30 mouse cellular contexts compared by ENCODE assay signal in the genomic region with DNA sequence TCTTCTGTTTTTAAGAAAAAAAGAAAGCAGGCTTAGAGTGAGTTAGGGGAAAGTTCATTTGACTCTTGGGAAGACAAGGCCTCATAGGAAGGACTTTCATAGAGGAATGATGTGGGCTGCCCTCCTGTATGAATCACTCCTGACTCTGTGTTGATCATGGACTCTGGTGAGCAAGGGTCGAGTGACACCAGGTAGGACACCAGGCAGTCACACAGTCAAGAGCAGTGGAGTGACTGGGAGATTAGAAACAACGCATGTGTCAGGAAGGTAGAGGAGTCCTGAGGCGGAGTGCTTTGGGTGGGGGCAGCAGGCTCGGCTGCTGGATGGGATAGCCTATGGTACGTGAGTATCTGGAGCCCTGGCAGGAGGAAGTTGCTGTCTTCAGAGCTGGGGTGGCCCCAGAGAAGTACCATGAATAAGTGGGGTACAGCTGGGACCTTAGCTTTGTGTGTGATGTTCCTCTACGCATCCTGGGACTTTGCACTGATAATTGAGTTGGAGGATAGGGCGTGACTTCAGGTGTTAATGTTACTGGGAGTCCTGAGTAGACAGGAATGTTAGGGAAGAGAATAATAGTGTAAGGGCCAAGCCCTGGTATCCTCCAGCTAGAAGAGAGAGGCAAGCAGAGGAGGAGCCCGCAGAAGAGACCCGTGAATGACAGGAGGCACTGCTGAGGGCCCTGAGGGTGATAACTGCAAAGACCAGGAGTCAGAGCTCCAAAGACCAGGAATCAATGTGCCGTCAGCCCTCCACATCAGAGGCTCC. TPM values are rescaled to one million over a fixed set of nuclear protein-coding genes. Genes with fewer than 3 reads are reported as not detected.
DNase-seq lines count a peak whose midpoint lies in the region; ATAC-seq and TF ChIP-seq lines count a peak whose summit lies in the region.
"Had no signal": no experiment of that assay in that cellular context is flagged by ENCODE, and none has a peak within 500 bp of the region (broad histone marks: within the 10 kb centered on the region; RNA-seq: fewer than 3 reads in every experiment).

No protein-coding gene starts in this region.

- no peaks in the 10 kb centered on the region for H3K27me3 ChIP-seq in heart, embryonic 14.5 days (ENCODE audit: control insufficient read depth, insufficient read depth, low read length)
- no peaks in the 10 kb centered on the region for H3K27me3 ChIP-seq in heart, adult 2 months (ENCODE audit: control insufficient read depth, insufficient read depth, low read length)
- H3K27me3 ChIP-seq in intestine, embryonic 15.5 days (replicated peaks): no peaks in the 10 kb centered on the region
- H3K27me3 ChIP-seq in intestine, postnatal 0 days (replicated peaks; ENCODE audit: control insufficient read depth, insufficient read depth, low read length): peaks cover 6% of the 10 kb centered on the region; the same call in 1 of the 2 replicates
- peaks cover 30% of the 10 kb centered on the region for H3K27me3 ChIP-seq in forebrain, embryonic 13.5 days
- H3K27me3 ChIP-seq: CH12.LX; embryonic facial prominence, embryonic 13.5 days; embryonic facial prominence, embryonic 15.5 days; Patski had no signal

- H3K4me3 ChIP-seq in heart, embryonic 14.5 days (ENCODE audit: control insufficient read depth in 1 of 2, insufficient read depth in 1 of 2, low read depth in 1 of 2, low read length in 2 of 2): no peak overlapping the region
- H3K4me3 ChIP-seq in heart, adult 2 months: no peak overlapping the region
- H3K4me3 ChIP-seq in intestine, embryonic 15.5 days (replicated peaks): no peak overlapping the region
- no peak overlapping the region for H3K4me3 ChIP-seq in intestine, postnatal 0 days (ENCODE audit: low read depth, low read length)
- no peak overlapping the region for H3K4me3 ChIP-seq in forebrain, embryonic 13.5 days
- H3K4me3 ChIP-seq: embryonic facial prominence, embryonic 13.5 days; embryonic facial prominence, embryonic 15.5 days; erythroblast, embryonic 14.5 days; forebrain, embryonic 10.5 days; forebrain, embryonic 12.5 days; forebrain, embryonic 15.5 days had no signal

- no peak for TF ChIP-seq POLR2A in heart, adult 2 months (IDR thresholded peaks at IDR 0.05; ENCODE audit: insufficient read depth, low read depth, low read length)

- H3K9ac ChIP-seq in heart, embryonic 14.5 days (ENCODE audit: low read length): no peak overlapping the region
- no peak overlapping the region for H3K9ac ChIP-seq in heart, adult 2 months (ENCODE audit: low read depth, low read length)
- H3K9ac ChIP-seq in intestine, embryonic 15.5 days: no peak overlapping the region
- H3K9ac ChIP-seq in intestine, postnatal 0 days (ENCODE audit: low read depth, low read length): no peak overlapping the region
- no peak overlapping the region for H3K9ac ChIP-seq in forebrain, embryonic 13.5 days
- H3K9ac ChIP-seq: embryonic facial prominence, embryonic 13.5 days; embryonic facial prominence, embryonic 15.5 days; forebrain, embryonic 12.5 days; forebrain, embryonic 15.5 days; forebrain, postnatal 0 days had no signal

- H3K4me1 ChIP-seq in heart, embryonic 14.5 days (ENCODE audit: control insufficient read depth in 2 of 2, insufficient read depth in 2 of 2, low read length in 2 of 2): no peaks in the 10 kb centered on the region
- no peaks in the 10 kb centered on the region for H3K4me1 ChIP-seq in heart, adult 2 months (ENCODE audit: control insufficient read depth, insufficient read depth, low read length)
- H3K4me1 ChIP-seq in intestine, embryonic 15.5 days (replicated peaks): no peaks in the 10 kb centered on the region
- no peaks in the 10 kb centered on the region for H3K4me1 ChIP-seq in intestine, postnatal 0 days (replicated peaks; ENCODE audit: control insufficient read depth, insufficient read depth, low read length)
- H3K4me1 ChIP-seq in forebrain, embryonic 13.5 days: no peaks in the 10 kb centered on the region
- H3K4me1 ChIP-seq: embryonic facial prominence, embryonic 15.5 days; forebrain, embryonic 10.5 days; forebrain, embryonic 12.5 days; forebrain, embryonic 15.5 days had no signal

- peaks cover 2% of the 10 kb centered on the region; the same call in 1 of the 2 replicates for H3K9me3 ChIP-seq in heart, embryonic 14.5 days (ENCODE audit: control insufficient read depth, low read length)
- no peaks in the 10 kb centered on the region for H3K9me3 ChIP-seq in intestine, embryonic 15.5 days
- no peaks in the 10 kb centered on the region for H3K9me3 ChIP-seq in intestine, postnatal 0 days (ENCODE audit: control insufficient read depth)
- H3K9me3 ChIP-seq in forebrain, embryonic 13.5 days (replicated peaks): no peaks in the 10 kb centered on the region
- H3K9me3 ChIP-seq: embryonic facial prominence, embryonic 13.5 days; embryonic facial prominence, embryonic 15.5 days; forebrain, embryonic 12.5 days; forebrain, embryonic 15.5 days had no signal

- no peaks in the 10 kb centered on the region for H3K79me2 ChIP-seq in heart, adult 2 months (replicated peaks; ENCODE audit: control insufficient read depth, insufficient read depth, low read length)

- TF ChIP-seq EP300 in heart, adult 2 months (IDR thresholded peaks at IDR 0.05; ENCODE audit: insufficient read depth, low read depth, low read length): no peak

- intact Hi-C loops in heart, adult 2 months (cut with DNase I): no loop called here

- ATAC-seq in heart, embryonic 14.5 days (ENCODE audit: insufficient number of reproducible peaks, insufficient read depth, low FRiP score, low read depth): 0 out of 2 replicates have a peak, but pooled peaks have one; percentile 35
- ATAC-seq in intestine, embryonic 15.5 days: 0 out of 2 replicates have a peak, but pooled peaks have one; percentile 31
- peak; percentile 71 for ATAC-seq in intestine, postnatal 0 days
- ATAC-seq in forebrain, embryonic 13.5 days: no peak
- ATAC-seq: activated CD4-positive, CD25-positive, alpha-beta regulatory T cell, adult 4 months; CD4-positive, CD25-positive, alpha-beta regulatory T cell, adult 4 months; forebrain, embryonic 15.5 days; forebrain, postnatal 0 days; Patski had no signal

- no peak overlapping the region for H3K4me2 ChIP-seq in heart, embryonic 14.5 days (ENCODE audit: low read length)
- H3K4me2 ChIP-seq in intestine, embryonic 15.5 days (replicated peaks): no peak overlapping the region
- no peak overlapping the region for H3K4me2 ChIP-seq in intestine, postnatal 0 days (replicated peaks; ENCODE audit: low read depth)
- no peak overlapping the region for H3K4me2 ChIP-seq in forebrain, embryonic 13.5 days
- H3K4me2 ChIP-seq: embryonic facial prominence, embryonic 13.5 days; embryonic facial prominence, embryonic 15.5 days; forebrain, embryonic 12.5 days; forebrain, embryonic 15.5 days had no signal

- no peak overlapping the region for H3K27ac ChIP-seq in heart, embryonic 14.5 days (replicated peaks in 1 of 2; ENCODE audit: control insufficient read depth in 1 of 2, insufficient read depth in 1 of 2, low read depth in 2 of 2, low read length in 2 of 2)
- H3K27ac ChIP-seq in heart, adult 2 months: no peak overlapping the region
- H3K27ac ChIP-seq in intestine, embryonic 15.5 days: no peak overlapping the region
- no peak overlapping the region for H3K27ac ChIP-seq in intestine, postnatal 0 days (ENCODE audit: low read depth, low read length)
- H3K27ac ChIP-seq in forebrain, embryonic 13.5 days: no peak overlapping the region
- H3K27ac ChIP-seq: embryonic facial prominence, embryonic 13.5 days; embryonic facial prominence, embryonic 15.5 days; forebrain, embryonic 10.5 days; forebrain, embryonic 12.5 days; forebrain, embryonic 15.5 days had no signal

- no peak for TF ChIP-seq CTCF in heart, adult 2 months (IDR thresholded peaks at IDR 0.05)
- no peak for TF ChIP-seq CTCF in intestine, postnatal 0 days (IDR thresholded peaks at IDR 0.05; ENCODE audit: low read depth)

- DNase-seq in heart, adult 2 months: no peak
- peak; percentile 75 for DNase-seq in R1 (ENCODE audit: low read depth, low spot score)
- DNase-seq in right cerebral cortex, adult 18-20 months: no peak
- no peak for DNase-seq in testis, postnatal 10 days (ENCODE audit: low spot score)
- DNase-seq: adrenal gland, adult 8-10 months; adrenal gland, postnatal 14 days; adrenal gland, postnatal 36 days; B cell, adult 2 months; cerebellum, adult 11-12 months; cerebellum, adult 2 months; cerebellum, adult 9-10 months; cerebellum, postnatal 14 days; cerebellum, postnatal 36 days; embryo, embryonic 11 days; forebrain, postnatal 0 days had no signal

- H3K36me3 ChIP-seq in heart, embryonic 14.5 days (ENCODE audit: control insufficient read depth, insufficient read depth, low read length): no peaks in the 10 kb centered on the region
- no peaks in the 10 kb centered on the region for H3K36me3 ChIP-seq in heart, adult 2 months (ENCODE audit: control insufficient read depth, insufficient read depth, low read length)
- H3K36me3 ChIP-seq in intestine, embryonic 15.5 days: no peaks in the 10 kb centered on the region
- H3K36me3 ChIP-seq in intestine, postnatal 0 days (ENCODE audit: control insufficient read depth, insufficient read depth): no peaks in the 10 kb centered on the region
- no peaks in the 10 kb centered on the region for H3K36me3 ChIP-seq in forebrain, embryonic 13.5 days (ENCODE audit: poor library complexity, severe bottlenecking)
- H3K36me3 ChIP-seq: embryonic facial prominence, embryonic 13.5 days; embryonic facial prominence, embryonic 15.5 days; forebrain, embryonic 10.5 days; forebrain, embryonic 12.5 days; forebrain, embryonic 15.5 days; G1E had no signal

- WGBS in heart, embryonic 14.5 days: 62% methylated on average over 10 of the region's 10 CpGs
- WGBS in heart, adult 2 months: 73% methylated on average over 10 of the region's 10 CpGs
- WGBS in intestine, embryonic 15.5 days: 74% methylated on average over 10 of the region's 10 CpGs
- 65% methylated on average over 10 of the region's 10 CpGs for WGBS in intestine, postnatal 0 days
- 83% methylated on average over 10 of the region's 10 CpGs for WGBS in forebrain, embryonic 13.5 days

RNA-seq across cellular contexts. Expression of gene H6pd, which starts 32.7 kb away (rescaled TPM):
- 8.6 and 8.9 TPM in 2 replicates for polyA plus RNA-seq in heart, embryonic 14.5 days (2014; fragmentation: Nextera tagmentation; extraction: Ambion mirVana)
- 10 to 100 TPM; 39.0 to 44.2 TPM for total RNA-seq in heart, adult 2 months (2021)
- 27.4 and 29.5 TPM in 2 replicates for polyA plus RNA-seq in heart, adult 2 months (2012; rRNA removed)
- polyA plus RNA-seq in intestine, embryonic 15.5 days (2015; fragmentation: Nextera tagmentation; extraction: Ambion mirVana): 22.2 and 24.0 TPM in 2 replicates
- polyA plus RNA-seq in intestine, postnatal 0 days (2015; fragmentation: Nextera tagmentation; extraction: Ambion mirVana): 33.1 and 37.5 TPM in 2 replicates
- polyA plus RNA-seq in forebrain, embryonic 13.5 days (2015; fragmentation: Nextera tagmentation; extraction: Ambion mirVana): 0.98 and 1.4 TPM in 2 replicates

RNA-seq across cellular contexts. Expression of gene Gpr157, which starts 45.6 kb away (rescaled TPM):
- polyA plus RNA-seq in heart, embryonic 14.5 days (2014; fragmentation: Nextera tagmentation; extraction: Ambion mirVana): 2.2 TPM in 2 replicates
- 10 to 100 TPM; 34.2 to 42.4 TPM for total RNA-seq in heart, adult 2 months (2021)
- polyA plus RNA-seq in heart, adult 2 months (2012; rRNA removed): 21.8 and 29.2 TPM in 2 replicates
- 1.3 and 1.5 TPM in 2 replicates for polyA plus RNA-seq in intestine, embryonic 15.5 days (2015; fragmentation: Nextera tagmentation; extraction: Ambion mirVana)
- polyA plus RNA-seq in intestine, postnatal 0 days (2015; fragmentation: Nextera tagmentation; extraction: Ambion mirVana): 2.5 and 3.2 TPM in 2 replicates
- 0.08 and 0.19 TPM in 2 replicates for polyA plus RNA-seq in forebrain, embryonic 13.5 days (2015; fragmentation: Nextera tagmentation; extraction: Ambion mirVana)
